Mouse (Mus musculus) cerebellum, adult 11 months (tissue): ENCODE measurements at regions not wholly inside any gene's neighbourhood (a gene's known extent, or its start where the extent isn't known, plus 50 kb on each side); places are given as distances from the start of the nearest gene placed in this dataset.

ENCODE experiments used
- DNase-seq: peaks from one replicate; pipeline ENCODE4 v3.0.0; 2022

DNA sequence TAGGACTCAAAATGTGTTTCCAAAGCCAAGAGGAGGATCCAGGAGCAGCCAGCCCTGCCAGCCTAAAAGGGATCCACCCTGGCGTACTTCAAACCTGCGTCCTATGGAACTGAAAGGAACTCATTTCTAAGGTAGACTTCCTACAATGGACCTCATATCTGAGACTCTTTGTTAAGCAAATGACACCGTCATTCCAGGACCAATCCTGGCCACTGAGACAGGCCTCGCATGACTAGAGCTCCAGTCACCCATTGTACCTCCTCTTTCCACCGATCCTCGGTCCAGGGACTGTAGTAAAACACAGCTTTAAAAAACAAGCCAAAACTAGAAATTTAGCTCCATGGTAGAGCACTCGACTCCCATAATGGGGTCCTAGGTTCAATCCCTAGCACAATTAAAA lies 110.4 kb upstream of the Zdhhc25 start:
- no peak for DNase-seq

DNA sequence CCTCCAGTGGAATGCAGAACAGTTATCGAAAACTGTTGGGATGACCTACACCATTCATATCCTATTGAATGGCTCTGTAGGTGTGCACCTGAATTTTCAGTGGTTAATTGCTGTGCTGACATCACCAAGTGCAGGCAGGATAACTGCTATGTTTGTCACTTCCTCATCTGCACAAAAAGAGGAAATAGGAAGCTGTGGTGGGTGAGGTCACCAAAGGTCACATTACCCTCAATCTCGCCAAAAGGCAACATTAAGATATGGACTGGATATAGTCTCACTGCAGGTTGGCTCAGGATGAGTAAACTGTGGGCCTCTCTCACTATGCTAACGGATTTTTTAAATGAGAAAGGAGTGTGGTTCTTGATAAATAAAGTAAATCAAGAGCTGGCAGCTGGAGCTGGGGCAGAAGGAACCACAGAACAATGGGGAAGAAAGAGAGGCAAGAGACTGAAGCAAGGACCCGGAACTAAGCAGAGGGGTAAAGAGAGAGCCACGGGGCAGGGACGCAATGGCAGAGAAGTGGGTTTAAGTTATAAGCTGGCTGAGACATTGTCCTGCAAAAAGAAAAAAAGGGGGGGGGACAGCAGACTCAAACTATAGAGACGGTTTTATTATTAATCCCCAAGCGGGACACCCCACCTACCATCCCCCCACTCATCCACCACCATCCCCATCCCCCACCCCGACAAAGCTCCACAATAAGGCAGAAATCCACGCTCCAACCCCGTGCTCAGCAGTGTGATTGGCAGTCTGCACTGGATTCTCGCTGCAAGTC lies 109.6 kb upstream of the Zdhhc25 start:
- DNase-seq: no peak

DNA sequence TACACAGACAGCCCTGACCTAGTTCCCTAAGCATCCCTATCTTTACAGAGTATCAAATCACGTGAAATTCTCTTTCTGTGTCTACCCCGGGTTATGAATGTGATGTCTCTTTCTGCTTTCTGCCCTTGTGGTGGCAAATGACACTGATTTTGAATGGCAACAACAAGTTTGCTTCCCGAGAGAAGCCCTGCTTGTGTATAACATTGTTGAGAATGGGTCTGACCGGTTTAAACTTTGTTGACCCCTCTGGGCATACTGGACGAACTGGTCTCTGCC lies 109.1 kb upstream of the Zdhhc25 start:
- no peak for DNase-seq

DNA sequence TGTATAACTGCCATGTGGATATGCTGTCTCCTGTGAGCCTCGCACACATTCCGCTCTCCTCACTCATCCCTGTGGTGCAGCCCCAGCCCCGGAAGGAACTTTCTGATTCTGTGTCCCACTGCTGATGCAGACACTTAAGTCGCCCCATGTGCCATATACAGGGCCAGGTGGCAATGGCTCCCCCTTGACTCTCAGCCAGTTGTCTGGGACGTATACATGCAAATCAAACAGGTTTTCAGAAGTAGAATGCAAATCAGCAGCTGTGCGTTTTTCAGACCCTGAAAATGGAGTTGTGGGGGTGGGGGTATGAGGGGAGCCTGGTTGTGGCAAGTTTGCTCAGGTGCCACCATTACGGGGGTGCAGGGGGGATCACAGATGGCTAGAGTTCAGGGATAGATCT lies 102.1 kb upstream of the Zdhhc25 start:
- no peak for DNase-seq

DNA sequence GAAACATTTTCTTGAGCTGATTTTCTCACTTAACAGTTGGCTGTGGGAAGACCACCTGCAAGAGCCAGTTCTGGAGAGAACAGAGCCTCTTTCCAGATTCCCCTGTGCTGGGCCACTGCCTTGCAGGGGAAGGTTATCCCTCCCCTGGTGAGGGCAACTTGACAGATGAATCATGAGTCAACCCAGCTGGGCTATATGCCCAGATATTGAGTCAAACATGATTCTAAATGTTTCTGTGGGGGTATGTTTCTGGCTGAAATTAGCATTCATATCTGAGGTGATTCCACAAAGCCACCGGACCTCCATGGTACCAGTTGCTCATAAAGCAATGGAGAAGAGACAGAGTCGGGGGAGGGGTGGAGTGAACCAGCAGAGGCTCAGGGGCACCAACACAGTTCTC lies 97.8 kb upstream of the Zdhhc25 start:
- DNase-seq: no peak

- no peak for DNase-seq
Observed at GRCm38 (mm10) chr15:88503896-88504295, 96.2 kb upstream of the Zdhhc25 start.

GRCm38 (mm10) chr15:88505491-88506119 lies 94.5 kb upstream of the Zdhhc25 start:
- DNase-seq: no peak

DNA sequence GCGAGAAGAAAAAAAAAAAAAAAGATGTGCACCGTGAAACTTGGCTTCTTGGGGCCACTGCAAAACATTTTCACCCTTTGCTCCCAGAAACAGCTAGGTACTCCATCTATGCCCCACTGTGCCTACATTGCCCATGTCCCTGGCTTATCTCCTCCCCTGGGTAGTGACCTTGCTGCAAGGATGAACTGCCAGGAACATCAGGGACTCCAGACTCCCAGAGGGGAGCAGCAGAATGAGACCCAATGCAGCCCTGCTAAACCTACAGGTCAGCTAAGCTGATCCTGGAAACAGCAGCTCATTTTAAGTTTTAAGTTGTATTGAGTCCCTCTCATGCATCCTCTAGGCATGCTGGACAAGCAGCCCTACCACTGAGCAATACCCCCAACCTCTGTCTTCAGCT lies 92.2 kb upstream of the Zdhhc25 start:
- DNase-seq: no peak

- DNase-seq: peak; percentile 37
Observed at GRCm38 (mm10) chr15:88508971-88509370, 91.1 kb upstream of the Zdhhc25 start.

GRCm38 (mm10) chr15:88509626-88510025 lies 90.5 kb upstream of the Zdhhc25 start:
- peak; percentile 36 for DNase-seq

GRCm38 (mm10) chr15:88514091-88514490 lies 86.0 kb upstream of the Zdhhc25 start:
- no peak for DNase-seq

DNA sequence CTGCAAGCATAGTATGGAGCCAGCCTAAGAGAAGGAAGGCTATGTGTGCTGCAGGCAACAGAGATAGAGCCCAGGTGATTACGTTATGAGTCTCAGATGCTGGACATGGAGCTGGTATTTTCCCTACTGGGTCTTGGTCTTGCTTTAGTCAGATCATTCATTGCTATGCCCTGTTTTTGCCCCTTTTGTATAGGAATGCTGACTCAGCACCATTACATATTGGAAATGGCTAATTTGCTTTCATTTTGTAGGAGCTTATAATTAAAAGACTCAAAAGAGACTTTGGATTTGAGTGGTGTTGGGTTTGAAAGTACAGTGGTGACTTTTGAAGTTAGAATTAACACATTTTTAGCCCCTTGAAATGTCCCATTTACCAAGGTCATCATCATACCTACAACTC lies 68.9 kb upstream of the Zdhhc25 start:
- DNase-seq: no peak

DNA sequence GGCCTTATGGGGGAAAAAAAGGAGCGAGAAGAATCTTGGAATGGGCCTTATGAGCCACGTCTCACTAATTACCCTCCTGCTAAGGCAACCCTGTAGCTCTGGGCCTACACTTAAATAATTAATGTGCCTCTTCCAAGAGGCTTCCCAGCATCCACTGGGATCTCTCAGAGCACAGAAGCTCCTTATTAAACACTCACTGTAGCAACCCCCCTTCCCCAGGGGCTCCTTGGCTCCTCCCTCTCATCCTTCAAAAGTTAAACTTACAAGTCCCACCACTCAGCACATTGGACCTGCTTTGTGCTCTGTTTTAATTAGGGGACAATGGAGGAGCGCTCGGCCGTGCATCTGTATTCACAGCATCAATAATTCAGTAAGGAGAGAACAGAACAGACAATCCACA lies 68.1 kb upstream of the Zdhhc25 start:
- DNase-seq: no peak

DNA sequence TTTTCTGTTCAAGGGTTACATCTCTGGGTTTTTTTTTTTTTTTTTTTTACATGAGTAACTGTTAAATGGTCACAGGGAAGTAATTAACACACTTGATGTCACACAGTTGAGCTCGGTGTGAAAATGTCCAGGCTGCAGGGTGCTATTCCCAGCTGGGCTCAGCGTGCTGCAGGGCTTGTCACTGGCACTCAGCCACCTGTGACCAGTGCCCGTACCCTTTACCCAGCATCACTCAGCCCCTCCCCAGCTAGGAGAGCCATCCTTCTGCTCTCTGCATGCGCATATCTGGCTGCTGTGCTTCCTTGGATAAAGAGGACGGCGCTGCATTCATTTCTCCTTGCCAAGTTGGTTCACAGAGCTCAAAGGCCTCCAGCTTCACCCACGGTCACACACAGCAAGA lies 66.7 kb upstream of the Zdhhc25 start:
- DNase-seq: no peak

DNA sequence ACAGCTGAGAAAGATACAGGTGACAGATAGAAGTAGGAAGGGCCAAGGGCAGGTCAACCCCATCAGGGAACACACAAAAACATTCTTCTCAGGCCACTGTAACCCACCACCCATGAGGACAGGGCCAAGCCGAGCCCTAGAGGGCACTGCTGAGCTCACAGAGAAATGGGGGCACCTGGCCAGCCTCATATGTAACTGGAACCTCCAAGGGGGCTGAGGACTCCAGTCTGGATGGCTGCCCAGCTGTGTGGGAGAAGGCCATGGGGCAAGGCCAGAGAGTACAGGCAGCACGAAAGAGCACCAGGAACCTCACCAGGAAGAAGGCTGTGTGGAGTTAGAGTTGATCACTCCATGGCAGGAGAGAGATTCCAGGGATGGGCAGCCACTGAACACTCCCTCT lies 64.6 kb upstream of the Zdhhc25 start:
- DNase-seq: no peak

DNA sequence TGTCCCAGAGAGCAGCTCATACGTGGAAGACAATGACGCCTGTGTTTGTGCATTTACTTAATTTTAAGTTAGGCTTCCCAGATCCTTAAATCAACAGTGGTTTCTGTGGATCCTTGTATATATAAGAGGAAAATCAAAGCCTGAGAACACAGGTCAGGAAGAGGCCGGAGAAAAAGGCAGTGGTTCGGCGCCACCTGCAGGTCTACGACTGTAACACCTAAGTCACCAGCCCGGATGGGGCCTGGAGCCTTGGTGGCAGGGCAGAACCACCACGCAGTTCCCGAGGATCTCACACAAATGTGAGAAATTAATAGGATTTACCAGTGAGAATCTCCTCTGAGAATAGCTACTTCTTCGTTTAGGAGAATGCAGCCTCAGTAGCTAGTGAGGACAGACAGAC lies 62.9 kb upstream of the Zdhhc25 start:
- peak; percentile 70 for DNase-seq

DNA sequence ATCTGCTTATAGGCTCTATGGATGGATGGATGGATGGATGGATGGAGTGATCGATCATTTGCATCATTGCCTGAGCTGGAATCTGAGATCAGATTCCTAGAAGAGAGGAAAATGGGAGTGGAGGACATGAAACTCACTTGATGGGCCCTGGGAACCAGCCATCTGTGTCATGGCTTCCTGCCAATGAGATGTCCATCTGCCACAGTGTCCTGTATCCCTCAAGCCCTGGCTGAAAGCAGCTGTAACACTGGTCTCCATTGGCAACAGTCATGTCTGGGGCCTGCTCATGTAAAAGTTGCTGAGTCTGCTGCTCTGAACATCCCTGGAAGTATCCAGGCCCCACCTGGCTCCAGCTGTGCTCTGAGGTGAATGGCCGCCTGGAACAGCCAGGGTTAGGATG lies 57.5 kb upstream of the Zdhhc25 start:
- peak; percentile 77 for DNase-seq

GRCm38 (mm10) chr15:88544216-88544615 lies 55.9 kb upstream of the Zdhhc25 start:
- DNase-seq: peak; percentile 77

- DNase-seq: no peak
Observed at GRCm38 (mm10) chr15:88548261-88548660, 51.8 kb upstream of the Zdhhc25 start.
